Mouse (Mus musculus) liver, adult 2 months (tissue): ENCODE results near the gene Morn3. TPM values are rescaled to one million over a fixed set of nuclear protein-coding genes. Genes with fewer than 3 reads are reported as not detected.

ENCODE experiments used
- DNase-seq: peaks from one replicate; pipeline ENCODE4 v3.0.0-alpha.2; 2011; ENCODE audit warnings: low read depth, low spot score; ENCODE audit errors: extremely low read depth
- H3K27ac ChIP-seq: fragments of 200-500 bp; replicated peaks from 2 replicates; pipeline ENCODE4 v1.5.1; 2012; ENCODE audit warnings: low read depth, mild to moderate bottlenecking, control low read depth, inconsistent platforms, low read length; ENCODE audit not compliant: insufficient read depth
- H3K27me3 ChIP-seq: fragments of 200-500 bp; 2 replicates; pipeline ENCODE4 v1.6.1; 2012; ENCODE audit warnings: mild to moderate bottlenecking, moderate library complexity, low read length, inconsistent platforms; ENCODE audit not compliant: control insufficient read depth, insufficient read depth
- H3K36me3 ChIP-seq: fragments of 200-500 bp; 2 replicates; pipeline ENCODE4 v1.6.1; 2012; ENCODE audit warnings: low read length, inconsistent platforms; ENCODE audit not compliant: control insufficient read depth, insufficient read depth
- H3K4me1 ChIP-seq: fragments of 200-500 bp; 2 replicates; pipeline ENCODE4 v1.6.1; 2011; ENCODE audit warnings: low read length; ENCODE audit not compliant: control insufficient read depth, insufficient read depth
- H3K4me3 ChIP-seq: fragments of 200-500 bp; 2 replicates; pipeline ENCODE4 v1.5.1; 2011; ENCODE audit warnings: low read depth, mild to moderate bottlenecking, control low read depth, low read length, moderate library complexity; ENCODE audit not compliant: insufficient read depth
- H3K79me2 ChIP-seq: fragments of 200-500 bp; 2 replicates; pipeline ENCODE4 v1.6.1; 2012; ENCODE audit warnings: inconsistent platforms, mild to moderate bottlenecking, low read length, moderate library complexity; ENCODE audit not compliant: control insufficient read depth, insufficient read depth
- H3K9ac ChIP-seq: fragments of 200-500 bp; 2 replicates; pipeline ENCODE4 v1.6.1; 2012; ENCODE audit warnings: low read depth, mild to moderate bottlenecking, control low read depth, inconsistent platforms, low read length
- CTCF ChIP-seq: fragments of 200-500 bp; IDR thresholded peaks from 2 replicates; pipeline ENCODE4 v1.5.1; 2011; ENCODE audit warnings: low read depth, low read length, control low read depth
- POLR2A ChIP-seq: fragments of 200-500 bp; IDR thresholded peaks from 2 replicates; pipeline ENCODE4 v1.6.1; 2011; ENCODE audit warnings: low read length, control low read depth; ENCODE audit not compliant: insufficient read depth; ENCODE audit errors: extremely low read depth
- WGBS: fragments of 180-500 bp; shearing (Covaris S2); methylation state at CpG from one replicate; pipeline ENCODE4 v1.1.7; 2018; 5-methylcytosine and 5-hydroxymethylcytosine counted together
- polyA plus RNA-seq: library from polyadenylated mRNA; depleted of rRNA; stranded (reverse); fragments of >200 nt; gene quantifications from 2 replicates; pipeline ENCODE4 v1.2.3, GENCODE M21; 2012; rRNA removed
- total RNA-seq: library from RNA; depleted of rRNA; stranded (reverse); fragments of >200 nt; gene quantifications from 2 replicates; pipeline ENCODE4 v1.2.3, GENCODE M21; 2014; rRNA removed

Gene Morn3
- total and polyA plus RNA-seq, 2 experiments = not detected

DNA sequence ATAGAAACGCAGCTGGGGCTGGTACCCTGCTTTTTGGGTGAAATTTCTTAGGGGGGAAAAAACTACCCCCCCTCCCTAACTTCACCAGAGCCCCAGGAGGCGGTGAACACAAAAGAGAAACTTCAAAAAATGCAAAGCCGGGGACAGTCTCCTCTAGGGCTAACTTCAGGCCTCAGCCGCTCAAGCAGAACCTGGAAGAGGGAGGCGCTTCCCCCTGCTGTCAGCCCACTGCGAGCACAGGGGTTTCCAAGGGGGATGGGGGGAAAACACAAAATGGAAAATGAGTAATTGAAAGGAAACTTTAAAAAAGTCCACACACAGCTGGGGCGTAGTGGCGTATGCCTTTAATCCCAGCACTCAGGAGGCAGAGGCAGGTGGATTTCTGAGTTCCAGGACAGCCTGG lies 60.7 kb downstream of the Morn3 start:
- H3K9ac ChIP-seq = no peak overlapping the region
- DNase-seq = no peak
- no peaks in the 10 kb centered on the region for H3K27me3 ChIP-seq
- H3K4me1 ChIP-seq = no peaks in the 10 kb centered on the region
- TF ChIP-seq CTCF (no peak), POLR2A (no peak)
- H3K4me3 ChIP-seq = no peak overlapping the region
- H3K79me2 ChIP-seq = no peaks in the 10 kb centered on the region
- no peaks in the 10 kb centered on the region for H3K36me3 ChIP-seq
- 94% methylated on average over 8 of the region's 8 CpGs for WGBS
- H3K27ac ChIP-seq = no peak overlapping the region

Other genes with a start within 250 kb of the Morn3 start
- 93.9 and 99.0 TPM in 2 replicates for gene Anapc5, start 225.7 kb downstream of the Morn3 start, total RNA-seq
- 61.0 and 61.9 TPM in 2 replicates for gene Anapc5, start 225.7 kb downstream of the Morn3 start, polyA plus RNA-seq
- gene Rnf34, start 197.0 kb downstream of the Morn3 start, total RNA-seq = 4.1 and 5.3 TPM in 2 replicates
- gene Rnf34, start 197.0 kb downstream of the Morn3 start, polyA plus RNA-seq = 3.4 TPM in 2 replicates
- gene Kdm2b, start 57.2 kb downstream of the Morn3 start, total RNA-seq = 3.0 and 4.9 TPM in 2 replicates
- 5.5 and 7.1 TPM in 2 replicates for gene Kdm2b, start 57.2 kb downstream of the Morn3 start, polyA plus RNA-seq
- 4.2 and 5.8 TPM in 2 replicates for gene Orai1, start 31.9 kb downstream of the Morn3 start, total RNA-seq
- gene Orai1, start 31.9 kb downstream of the Morn3 start, polyA plus RNA-seq = 39.3 and 43.1 TPM in 2 replicates
- 2.7 and 3.4 TPM in 2 replicates for gene Tmem120b, start 21.4 kb upstream of the Morn3 start, total RNA-seq
- gene Tmem120b, start 21.4 kb upstream of the Morn3 start, polyA plus RNA-seq = 2.0 and 3.8 TPM in 2 replicates
- 0.09 and 0.87 TPM in 2 replicates for gene Rhof, start 85.7 kb upstream of the Morn3 start, total RNA-seq
- gene Rhof, start 85.7 kb upstream of the Morn3 start, polyA plus RNA-seq = 0.61 and 0.86 TPM in 2 replicates
- 1.8 and 3.8 TPM in 2 replicates for gene Setd1b, start 95.2 kb upstream of the Morn3 start, total RNA-seq
- gene Setd1b, start 95.2 kb upstream of the Morn3 start, polyA plus RNA-seq = 6.0 and 7.2 TPM in 2 replicates
- 29.8 and 39.8 TPM in 2 replicates for gene Psmd9, start 122.4 kb upstream of the Morn3 start, total RNA-seq
- 26.4 and 28.5 TPM in 2 replicates for gene Psmd9, start 122.4 kb upstream of the Morn3 start, polyA plus RNA-seq
- gene Hpd, start 135.7 kb upstream of the Morn3 start, total RNA-seq = 3,614 and 3,656 TPM in 2 replicates
- 3,813 and 5,374 TPM in 2 replicates for gene Hpd, start 135.7 kb upstream of the Morn3 start, polyA plus RNA-seq
- gene Wdr66, start 205.1 kb upstream of the Morn3 start, total RNA-seq = 0.37 and 0.60 TPM in 2 replicates
- 0.35 and 0.60 TPM in 2 replicates for gene Wdr66, start 205.1 kb upstream of the Morn3 start, polyA plus RNA-seq